Mouse (Mus musculus) midbrain, postnatal 0 days (tissue): ENCODE measurements at regions not wholly inside any gene's neighbourhood (a gene's known extent, or its start where the extent isn't known, plus 50 kb on each side); places are given as distances from the start of the nearest gene placed in this dataset.
"Not testable (repeated sequence)": the region's sequence is repeated elsewhere in the genome, so short reads cannot be mapped to it uniquely, and the experiment has no call there.

Experiments
- ATAC-seq: fragments of 200-750 bp; cut with Nextera tagmentation; 2 replicates; pipeline ENCODE4 v1.8.0; 2017; ENCODE audit warnings: moderate number of reproducible peaks, mild to moderate bottlenecking, moderate TSS enrichment, moderate library complexity; ENCODE audit not compliant: low FRiP score
- DNase-seq: peaks from one replicate; pipeline ENCODE4 v3.0.0-alpha.2; 2015; ENCODE audit warnings: low spot score
- H3K27ac ChIP-seq: fragments of 300-500 bp; sonication (generic); 2 replicates; pipeline ENCODE4 v1.5.1; 2014; ENCODE audit warnings: low read depth, mild to moderate bottlenecking, low read length, mixed read lengths
- H3K27me3 ChIP-seq: fragments of 300-500 bp; sonication (generic); 2 replicates; pipeline ENCODE4 v1.6.1; 2014; ENCODE audit warnings: low read length, control low read depth, mixed read lengths; ENCODE audit not compliant: insufficient read depth
- H3K36me3 ChIP-seq: fragments of 300-500 bp; sonication (generic); 2 replicates; pipeline ENCODE4 v1.6.1; 2014; ENCODE audit warnings: low read length, control low read depth, mixed read lengths; ENCODE audit not compliant: insufficient read depth
- H3K4me1 ChIP-seq: fragments of 300-500 bp; sonication (generic); 2 replicates; pipeline ENCODE4 v1.6.1; 2014; ENCODE audit warnings: mild to moderate bottlenecking, control low read depth, antibody characterized with exemption, low read length, mixed read lengths; ENCODE audit not compliant: insufficient read depth
- H3K4me2 ChIP-seq: fragments of 300-500 bp; sonication (generic); 2 replicates; pipeline ENCODE4 v1.6.1; 2014; ENCODE audit warnings: low read depth, mild to moderate bottlenecking, low read length, mixed read lengths; ENCODE audit not compliant: poor library complexity, severe bottlenecking
- H3K4me3 ChIP-seq: fragments of 300-500 bp; sonication (generic); 2 replicates; pipeline ENCODE4 v1.5.1; 2014; ENCODE audit warnings: low read depth, mild to moderate bottlenecking, low read length, moderate library complexity
- H3K9ac ChIP-seq: fragments of 300-500 bp; sonication (generic); replicated peaks from 2 replicates; pipeline ENCODE4 v1.6.1; 2014; ENCODE audit warnings: mild to moderate bottlenecking, low read length, moderate library complexity, mixed read lengths; ENCODE audit not compliant: poor library complexity, severe bottlenecking
- H3K9me3 ChIP-seq: fragments of 300-500 bp; sonication (generic); 2 replicates; pipeline ENCODE4 v1.6.1; 2016; ENCODE audit warnings: low read length, control low read depth
- CTCF ChIP-seq: IDR thresholded peaks from 2 replicates; pipeline ENCODE4 v1.5.1; 2016; ENCODE audit warnings: antibody characterized with exemption, mild to moderate bottlenecking
- WGBS: fragments of 180-500 bp; shearing (Covaris S2); extraction: QIAGEN DNeasy Blood & Tissue Kit; methylation state at CpG from one replicate; pipeline ENCODE4 v1.1.7; 2014; 5-methylcytosine and 5-hydroxymethylcytosine counted together

- no peak for ATAC-seq
Observed at GRCm38 (mm10) chr3:34751551-34751950, 101.3 kb downstream of the Sox2 start.

GRCm38 (mm10) chr3:34753557-34753956 is 103.4 kb downstream of the Sox2 start:
- Histone ChIP-seq H3K9ac (no peak overlapping the region), H3K27me3 (no peaks in the 10 kb centered on the region), H3K4me3 (no peak overlapping the region), H3K36me3 (no peaks in the 10 kb centered on the region), H3K27ac (no peak overlapping the region), H3K4me1 (no peaks in the 10 kb centered on the region), H3K4me2 (no peak overlapping the region), H3K9me3 (no peaks in the 10 kb centered on the region)
- 71% methylated on average over 8 of the region's 8 CpGs for WGBS
- no peak for TF ChIP-seq CTCF
- no peak for ATAC-seq
- DNase-seq, result no peak

More at GRCm38 (mm10) chr3:34751551-34751950, 101.3 kb downstream of the Sox2 start:
- no peaks in the 10 kb centered on the region for H3K4me1 ChIP-seq
- DNase-seq, result peak; percentile 7
- H3K36me3 ChIP-seq, result no peaks in the 10 kb centered on the region
- WGBS, result 72% methylated on average over 5 of the region's 5 CpGs
- no peak overlapping the region for H3K4me2 ChIP-seq
- peak; percentile 16; the same call in 1 of the 2 replicates for TF ChIP-seq CTCF
- H3K27ac ChIP-seq, result no peak overlapping the region
- no peaks in the 10 kb centered on the region for H3K9me3 ChIP-seq
- H3K27me3 ChIP-seq, result no peaks in the 10 kb centered on the region
- H3K9ac ChIP-seq, result no peak overlapping the region
- H3K4me3 ChIP-seq, result no peak overlapping the region

GRCm38 (mm10) chr3:34754781-34755180 is 104.6 kb downstream of the Sox2 start:
- no peaks in the 10 kb centered on the region for H3K36me3 ChIP-seq
- no peaks in the 10 kb centered on the region for H3K4me1 ChIP-seq
- 92% methylated on average over 6 of the region's 6 CpGs for WGBS
- no peaks in the 10 kb centered on the region for H3K9me3 ChIP-seq
- no peak overlapping the region for H3K27ac ChIP-seq
- no peak overlapping the region for H3K4me3 ChIP-seq
- H3K9ac ChIP-seq, result no peak overlapping the region
- no peak for ATAC-seq
- no peak for DNase-seq
- no peak overlapping the region for H3K4me2 ChIP-seq
- no peaks in the 10 kb centered on the region for H3K27me3 ChIP-seq
- no peak for TF ChIP-seq CTCF

GRCm38 (mm10) chr3:34755282-34755681 is 105.1 kb downstream of the Sox2 start:
- not testable (repeated sequence) for H3K9ac ChIP-seq, H3K4me1 ChIP-seq, H3K9me3 ChIP-seq, H3K4me2 ChIP-seq, ATAC-seq, H3K36me3 ChIP-seq, H3K27me3 ChIP-seq, H3K27ac ChIP-seq, H3K4me3 ChIP-seq, DNase-seq
- WGBS, result 97% methylated on average over 5 of the region's 5 CpGs

GRCm38 (mm10) chr3:34756632-34757031 is 106.4 kb downstream of the Sox2 start:
- WGBS, result 44% methylated on average over 7 of the region's 7 CpGs
- no peak for ATAC-seq
- no peak for DNase-seq
- Histone ChIP-seq H3K4me1 (no peaks in the 10 kb centered on the region), H3K27ac (no peak overlapping the region), H3K4me3 (no peak overlapping the region), H3K9ac (no peak overlapping the region), H3K27me3 (no peaks in the 10 kb centered on the region), H3K36me3 (no peaks in the 10 kb centered on the region), H3K4me2 (no peak overlapping the region), H3K9me3 (no peaks in the 10 kb centered on the region)
- TF ChIP-seq CTCF, result no peak

GRCm38 (mm10) chr3:34757130-34757529 is 106.9 kb downstream of the Sox2 start:
- ATAC-seq, result no peak
- H3K36me3 ChIP-seq, result no peaks in the 10 kb centered on the region
- H3K4me1 ChIP-seq, result no peaks in the 10 kb centered on the region
- TF ChIP-seq CTCF, result no peak
- DNase-seq, result no peak
- no peaks in the 10 kb centered on the region for H3K9me3 ChIP-seq
- no peak overlapping the region for H3K4me3 ChIP-seq
- no peak overlapping the region for H3K27ac ChIP-seq
- WGBS, result 87% methylated on average over 6 of the region's 6 CpGs
- no peak overlapping the region for H3K4me2 ChIP-seq
- H3K27me3 ChIP-seq, result no peaks in the 10 kb centered on the region
- H3K9ac ChIP-seq, result no peak overlapping the region
